Mouse (Mus musculus): Measurements from ENCODE around the gene Lamp1.
A peak's percentile ranks its signal among the peaks of the same experiment; 100 is the strongest.

Lamp1 gene

GRCm38 (mm10) chr8:13200301-13201012 is 41.5 kb downstream of the Lamp1 start, which contains the start of gene Grtp1:
Gene Grtp1, minus strand, starts transcription at chr8:13200620.
- no peak for DNase-seq (ENCODE audit: low read depth, low spot score)

GRCm38 (mm10) chr8:13201013-13201334 is 42.0 kb downstream of the Lamp1 start:
- no peak for DNase-seq (ENCODE audit: low read depth, low spot score)

- no peak for DNase-seq (ENCODE audit: low read depth, low spot score)
These were observed 43.1 kb downstream of the Lamp1 start for GRCm38 (mm10) chr8:13202041-13202440.

GRCm38 (mm10) chr8:13202806-13203205 is 43.8 kb downstream of the Lamp1 start:
- DNase-seq (ENCODE audit: low read depth, low spot score), result peak; percentile 68

GRCm38 (mm10) chr8:13203472-13203871 is 44.5 kb downstream of the Lamp1 start:
- no peak for DNase-seq (ENCODE audit: low read depth, low spot score)

GRCm38 (mm10) chr8:13204371-13205140 is 45.6 kb downstream of the Lamp1 start:
- DNase-seq (ENCODE audit: low read depth, low spot score), result peak; percentile 81

GRCm38 (mm10) chr8:13205311-13205710 is 46.4 kb downstream of the Lamp1 start:
- no peak for DNase-seq (ENCODE audit: low read depth, low spot score)

GRCm38 (mm10) chr8:13206290-13206689 is 47.3 kb downstream of the Lamp1 start:
- DNase-seq (ENCODE audit: low read depth, low spot score), result no peak

GRCm38 (mm10) chr8:13208627-13209355 is 49.8 kb downstream of the Lamp1 start:
- peak; percentile 68 for DNase-seq (ENCODE audit: low read depth, low spot score)

- DNase-seq (ENCODE audit: low read depth, low spot score), result no peak
These were observed 50.8 kb downstream of the Lamp1 start for GRCm38 (mm10) chr8:13209770-13210169.

GRCm38 (mm10) chr8:13213479-13214268 is 54.7 kb downstream of the Lamp1 start:
- peak; percentile 75 for DNase-seq (ENCODE audit: low read depth, low spot score)

GRCm38 (mm10) chr8:13216386-13216785 is 57.4 kb downstream of the Lamp1 start:
- no peak for DNase-seq (ENCODE audit: low read depth, low spot score)

- DNase-seq (ENCODE audit: low read depth, low spot score), result no peak
These were observed 58.1 kb downstream of the Lamp1 start for GRCm38 (mm10) chr8:13217093-13217492.

GRCm38 (mm10) chr8:13217986-13218385 is 59.0 kb downstream of the Lamp1 start:
- DNase-seq (ENCODE audit: low read depth, low spot score), result no peak

GRCm38 (mm10) chr8:13218441-13218840 is 59.5 kb downstream of the Lamp1 start:
- DNase-seq (ENCODE audit: low read depth, low spot score), result no peak

- DNase-seq (ENCODE audit: low read depth, low spot score), result no peak
These were observed 65.5 kb downstream of the Lamp1 start for GRCm38 (mm10) chr8:13224426-13224825.

Data from c-Kit-negative CD71-positive TER-119-positive erythroid progenitor cells, embryonic 14.5 days (primary cell).